Mouse (Mus musculus): Measurements from ENCODE around the gene Spaca7.

- TF ChIP-seq CTCF (IDR thresholded peaks at IDR 0.05; ENCODE audit: control insufficient read depth, insufficient read depth, insufficient read length), result no peak
- TF ChIP-seq FOSL1 (IDR thresholded peaks at IDR 0.05; ENCODE audit: insufficient read depth, low read length, poor library complexity, severe bottlenecking), result no peak
These were observed 14.0 kb upstream of the Spaca7 start for GRCm38 (mm10) chr8:12558786-12559185.
